Mouse (Mus musculus) left cerebral cortex, adult 11 months (tissue): ENCODE measurements around the gene Ubxn11.
A peak's percentile ranks its signal among the peaks of the same experiment; 100 is the strongest.

Experiments
- DNase-seq: peaks from one replicate; pipeline ENCODE4 v3.0.0; 2022; ENCODE audit warnings: low spot score

The Ubxn11 gene

GRCm38 (mm10) chr4:134101979-134102741, at the start of gene Ubxn11:
Gene Ubxn11, plus strand, starts transcription at chr4:134102570.
- peak; percentile 89 for DNase-seq

GRCm38 (mm10) chr4:134053538-134053937, 48.8 kb upstream of the Ubxn11 start, which contains the start of gene Zfp683:
Gene Zfp683, plus strand, starts transcription at chr4:134053838.
- no peak for DNase-seq

DNA sequence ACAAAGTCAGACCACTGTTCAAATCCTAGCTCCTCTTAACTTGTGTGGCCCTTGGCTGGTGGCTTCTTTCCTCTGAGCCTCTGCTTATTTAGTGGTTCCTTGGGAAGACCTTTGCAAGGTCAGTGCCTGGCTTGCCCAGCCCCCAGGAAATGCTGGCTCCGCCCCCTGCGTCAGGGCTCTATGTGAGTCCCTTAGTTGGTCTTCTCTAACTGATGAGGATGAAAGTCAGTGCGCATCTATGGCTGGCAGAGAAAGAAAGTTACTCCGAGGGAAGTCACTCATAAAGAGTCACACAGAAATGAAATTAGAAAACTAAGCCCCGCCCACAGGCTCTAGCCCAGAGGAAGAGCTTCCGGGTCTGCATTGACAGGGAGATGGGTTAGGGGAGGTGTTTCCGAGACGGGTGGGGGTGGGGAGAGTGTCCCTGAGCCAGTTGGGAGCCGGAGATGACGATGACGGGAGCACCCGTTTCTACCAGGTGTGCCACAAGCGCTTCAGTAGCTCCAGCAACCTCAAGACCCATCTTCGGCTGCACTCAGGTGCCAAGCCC, 44.1 kb upstream of the Ubxn11 start:
- DNase-seq: no peak

- no peak for DNase-seq
These were observed 43.5 kb upstream of the Ubxn11 start for GRCm38 (mm10) chr4:134058908-134059307.

DNA sequence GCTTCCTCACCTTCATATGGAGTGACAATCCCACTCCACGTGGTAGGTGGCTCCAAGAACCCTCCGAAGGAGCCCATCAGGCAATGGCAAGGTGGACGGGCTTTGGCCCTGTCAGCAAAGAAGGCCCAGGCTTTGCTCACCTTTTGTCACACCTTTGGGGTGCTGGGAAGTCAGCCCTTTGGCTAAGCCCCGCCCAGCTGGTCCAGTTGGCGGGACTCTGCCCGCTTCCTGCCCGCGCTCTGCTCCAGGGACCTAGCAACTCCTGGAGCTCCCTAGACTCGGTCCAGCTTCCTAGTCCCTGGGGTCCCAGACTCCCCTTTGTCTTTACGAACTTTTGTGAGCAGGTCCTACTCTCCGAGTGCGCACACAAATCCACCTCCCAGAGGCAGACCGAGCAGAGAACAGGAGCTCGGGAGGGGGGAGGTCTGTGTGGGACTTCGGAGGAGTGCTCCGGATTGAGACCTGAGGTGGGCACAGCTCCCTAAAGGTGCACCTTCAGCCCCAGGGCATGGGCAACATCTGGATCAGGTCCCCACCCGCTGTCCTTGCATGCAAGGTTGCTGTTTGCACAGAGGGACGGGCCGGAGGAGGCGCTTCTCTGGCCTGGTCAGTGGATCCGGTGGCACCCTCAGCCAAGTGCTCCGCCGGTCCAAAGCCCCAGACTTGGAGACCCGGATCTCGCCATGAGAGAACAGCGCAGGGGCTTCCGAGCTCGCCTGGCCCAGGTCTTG, 42.1 kb upstream of the Ubxn11 start, which contains the start of gene Crybg2:
Gene Crybg2 (plus strand): TSS at position 681 of the 731 bp plus-strand sequence.
- no peak for DNase-seq

DNA sequence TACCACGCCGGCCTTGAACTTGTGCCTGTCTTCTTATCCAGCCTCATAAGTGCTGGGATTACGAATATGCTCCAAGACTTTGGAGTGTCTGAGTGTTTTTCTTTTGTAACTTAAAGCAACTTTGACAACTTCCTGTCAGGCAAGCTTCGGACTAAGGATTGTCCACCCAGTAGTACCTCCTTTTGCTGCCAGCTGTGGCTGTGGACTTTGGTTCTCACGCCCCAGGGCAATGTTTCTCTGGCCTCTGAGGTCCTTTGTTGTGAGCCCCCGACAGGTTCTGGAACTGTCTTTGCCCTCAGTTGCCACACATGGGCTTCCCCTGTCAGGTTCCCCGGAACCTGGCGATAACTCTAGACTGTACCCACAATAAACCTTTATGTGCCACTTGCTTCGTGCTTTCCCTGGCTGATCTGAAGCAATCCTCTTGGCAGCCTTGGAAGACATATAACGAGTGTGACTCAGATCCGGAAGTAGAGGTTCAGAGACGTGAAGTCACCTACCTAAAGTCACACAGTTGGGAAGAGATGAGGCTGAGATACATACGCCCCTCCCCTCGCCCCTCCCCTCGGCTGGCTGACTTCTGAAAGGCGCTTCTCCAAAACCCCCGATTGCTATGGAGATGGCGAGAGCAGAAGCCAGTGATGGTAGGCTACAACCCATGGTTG, 41.1 kb upstream of the Ubxn11 start:
- DNase-seq: no peak

GRCm38 (mm10) chr4:134061944-134062446, 40.4 kb upstream of the Ubxn11 start:
- DNase-seq: no peak

DNA sequence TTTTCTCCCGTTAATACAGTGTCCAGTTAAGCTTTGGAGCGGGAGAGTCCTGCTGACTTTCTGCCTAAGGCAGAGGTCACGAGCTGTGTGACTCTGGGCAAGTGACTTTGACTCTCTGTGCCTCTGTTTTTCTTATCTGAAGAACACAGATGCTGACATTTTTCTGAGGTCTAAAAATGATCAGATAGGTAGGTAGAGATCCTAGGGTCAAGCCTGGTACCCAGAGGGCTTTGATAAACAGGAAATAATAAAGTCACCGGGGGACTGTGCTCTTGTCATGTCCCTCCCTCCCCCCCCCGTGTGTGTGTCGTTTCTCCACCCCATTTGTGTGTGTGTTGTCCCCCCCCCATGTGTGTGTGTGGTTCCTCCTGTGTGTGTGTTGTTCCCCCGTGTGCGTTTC, 39.8 kb upstream of the Ubxn11 start:
- DNase-seq: no peak

DNA sequence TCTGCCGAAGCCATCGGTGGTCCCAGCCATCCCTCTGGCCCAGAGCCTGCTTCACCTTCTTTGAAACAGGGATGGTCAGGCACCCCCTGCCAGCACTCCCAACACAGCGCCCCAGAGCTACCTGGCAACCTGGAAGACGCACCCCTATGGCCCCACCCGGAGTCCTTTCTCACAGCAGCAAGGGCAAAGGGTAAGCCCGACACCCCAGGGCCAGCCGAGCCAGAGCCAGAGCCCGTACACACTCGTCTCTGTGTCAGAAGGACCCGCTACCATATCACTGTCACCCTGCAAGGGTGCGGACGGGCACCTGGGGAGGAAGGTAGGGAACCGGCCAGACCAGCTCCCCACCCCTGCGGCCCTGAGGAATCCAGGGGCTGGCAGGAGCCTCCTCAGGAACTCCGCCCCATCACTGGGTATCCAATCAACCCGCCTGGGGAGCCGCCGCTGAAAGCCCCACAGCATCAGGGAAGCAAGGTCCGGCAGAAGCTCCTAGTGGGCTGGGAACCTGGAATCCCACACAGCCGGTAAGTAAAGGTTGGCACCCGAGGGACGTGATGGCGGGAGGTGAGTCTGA, 36.9 kb upstream of the Ubxn11 start:
- no peak for DNase-seq

GRCm38 (mm10) chr4:134067383-134067782, 35.0 kb upstream of the Ubxn11 start:
- DNase-seq: no peak

DNA sequence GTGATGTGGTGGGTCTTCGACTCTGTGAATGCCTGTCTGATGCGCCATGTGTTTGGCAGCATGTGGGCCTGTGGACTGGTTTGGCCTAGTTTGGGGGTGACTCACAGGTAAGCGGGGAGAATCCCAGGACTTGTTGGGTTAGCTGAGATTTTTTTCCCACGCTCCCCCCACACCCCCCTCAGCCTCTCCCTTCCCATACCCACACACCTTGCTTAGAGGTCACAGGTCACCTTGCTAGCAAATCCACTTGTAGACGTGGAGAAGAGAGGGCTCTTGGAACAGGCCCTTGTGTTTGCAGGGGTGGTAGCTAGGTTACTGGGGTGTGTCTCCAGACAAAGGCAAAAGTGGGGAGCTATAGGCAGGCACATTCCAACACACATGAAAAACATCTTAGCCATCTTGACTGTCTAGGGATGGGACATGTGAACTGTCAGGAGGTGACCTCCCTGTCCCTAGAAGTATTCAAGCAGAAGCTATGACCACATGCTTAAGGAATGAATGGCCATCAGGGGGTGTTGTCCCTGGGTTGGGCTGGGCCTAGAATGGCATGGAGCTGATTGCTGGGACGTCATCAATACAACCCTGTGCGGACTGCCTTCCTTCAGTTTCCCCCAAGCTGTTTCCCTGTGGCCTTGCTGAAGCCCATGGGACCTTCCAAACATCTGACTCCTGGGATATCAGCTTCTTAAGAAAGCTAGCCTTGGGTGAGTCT, 34.4 kb upstream of the Ubxn11 start:
- no peak for DNase-seq

DNA sequence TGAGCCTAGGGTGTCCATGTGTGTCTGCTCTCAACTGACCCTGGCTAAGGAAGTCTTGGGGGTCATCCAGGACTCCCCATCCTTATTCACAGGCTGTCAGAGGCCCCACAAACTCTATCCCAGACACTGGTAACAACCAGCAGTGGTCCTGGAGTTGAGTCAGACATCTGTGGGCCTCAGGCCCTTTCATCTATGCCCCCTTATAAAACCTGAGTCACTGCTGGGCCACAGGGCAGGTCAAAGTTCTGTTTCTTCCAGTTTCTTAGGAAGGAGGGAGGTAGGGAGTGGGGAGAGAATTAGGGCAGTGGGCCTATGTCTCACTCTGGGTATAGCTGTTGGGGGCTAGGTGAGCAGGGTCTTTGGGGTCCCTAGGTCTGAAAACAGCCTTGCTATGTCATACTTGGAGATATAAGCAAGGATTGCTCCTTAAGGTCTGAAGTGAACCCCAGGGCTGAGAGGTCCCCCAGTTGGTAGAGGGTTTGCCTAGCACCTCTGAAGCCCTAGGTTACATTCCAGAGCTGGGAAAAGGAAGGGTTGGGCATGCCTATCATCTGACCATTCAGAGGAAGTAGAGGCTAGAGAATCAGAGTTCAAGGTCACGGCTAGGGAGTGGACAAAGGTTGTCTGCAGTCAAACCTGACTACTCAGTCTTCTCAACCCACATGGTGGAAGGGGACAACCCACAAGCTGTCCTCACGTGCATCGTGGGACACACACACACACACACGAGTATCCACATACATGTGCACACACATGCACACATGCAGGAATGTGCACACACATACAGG, 33.4 kb upstream of the Ubxn11 start:
- no peak for DNase-seq

- DNase-seq: peak; percentile 49
These were observed 23.7 kb upstream of the Ubxn11 start for GRCm38 (mm10) chr4:134078694-134079093.

GRCm38 (mm10) chr4:134080674-134081073, 21.7 kb upstream of the Ubxn11 start:
- DNase-seq: no peak

- peak; percentile 42 for DNase-seq
These were observed 20.5 kb upstream of the Ubxn11 start for GRCm38 (mm10) chr4:134081730-134082386.

GRCm38 (mm10) chr4:134082460-134082859, 19.9 kb upstream of the Ubxn11 start:
- DNase-seq: no peak

DNA sequence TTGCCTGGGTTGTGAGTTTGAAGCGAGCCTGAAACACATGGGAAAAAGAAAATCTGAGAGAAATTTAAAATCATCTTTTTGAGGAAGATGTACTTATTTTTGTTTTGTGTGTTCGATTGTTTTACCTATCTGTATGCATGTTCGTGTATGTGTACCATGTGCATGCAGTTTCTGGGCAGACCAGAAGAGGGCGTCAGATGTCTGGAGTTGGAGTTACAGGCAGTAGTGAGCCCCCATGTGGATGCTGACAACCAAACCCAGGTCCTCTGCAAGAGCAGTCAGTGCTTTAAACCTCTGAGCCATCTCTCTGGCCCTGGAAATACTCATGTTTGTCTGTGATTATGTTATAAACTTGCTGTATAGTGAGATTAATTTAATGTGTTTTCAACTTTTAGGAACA, 17.4 kb upstream of the Ubxn11 start:
- no peak for DNase-seq

DNA sequence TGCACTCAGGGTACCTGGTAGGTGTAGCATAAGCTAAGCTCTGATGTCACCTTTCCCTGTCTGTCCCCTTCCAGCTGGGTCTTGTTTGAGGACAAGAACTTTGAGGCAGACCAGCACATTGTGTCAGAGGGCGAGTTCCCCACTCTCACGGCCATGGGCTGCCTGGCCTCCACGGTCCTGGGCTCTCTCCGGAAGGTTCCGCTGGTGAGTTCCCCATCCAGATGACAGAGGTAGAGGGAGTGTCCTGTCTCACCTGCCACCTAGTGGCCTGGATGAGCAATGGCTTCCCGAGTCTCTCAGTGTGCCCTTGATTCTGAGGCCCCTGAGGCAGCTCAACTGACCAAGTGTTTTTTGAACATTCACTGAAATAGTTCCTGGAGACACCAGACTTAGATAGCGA, 15.0 kb upstream of the Ubxn11 start:
- DNase-seq: no peak

- no peak for DNase-seq
These were observed 13.3 kb upstream of the Ubxn11 start for GRCm38 (mm10) chr4:134089029-134089428.
